Mouse (Mus musculus): ENCODE data around the gene Vmn1r185. TPM values are rescaled to one million over a fixed set of nuclear protein-coding genes. Genes with fewer than 3 reads are reported as not detected.
"Not testable (repeated sequence)": the region's sequence is repeated elsewhere in the genome, so short reads cannot be mapped to it uniquely, and the experiment has no call there.

The Vmn1r185 gene
- not detected in 2 replicates for polyA plus RNA-seq (2015; fragmentation: Nextera tagmentation; extraction: Ambion mirVana)

DNA sequence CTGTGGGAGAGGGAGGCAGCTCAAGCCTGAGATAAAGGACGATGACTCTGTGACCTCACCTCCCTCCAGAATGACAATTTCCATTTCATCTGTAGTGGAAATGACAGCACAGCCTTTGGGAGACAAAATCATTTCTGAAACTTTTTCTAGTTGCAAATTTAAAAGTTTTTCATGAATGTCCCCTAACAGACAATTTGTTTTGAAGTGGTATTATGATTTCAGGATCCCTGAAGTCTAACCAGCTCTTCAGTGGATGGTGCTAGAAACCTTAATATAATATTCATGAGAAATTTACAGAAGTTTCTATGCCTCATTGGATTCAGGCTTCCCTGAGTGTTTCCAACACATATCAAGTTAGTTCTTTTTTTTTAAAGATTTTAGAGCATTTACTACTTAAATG, at the start of gene Vmn1r185:
Gene Vmn1r185, minus strand, starts transcription at position 101 of the 400 bp plus-strand sequence.
- not testable (repeated sequence) for H3K4me1 ChIP-seq (ENCODE audit: control insufficient read depth, insufficient read depth, low read length); H3K9me3 ChIP-seq (replicated peaks; ENCODE audit: control insufficient read depth, low read length, poor library complexity, severe bottlenecking); H3K9ac ChIP-seq (ENCODE audit: low read depth, low read length); H3K27me3 ChIP-seq (ENCODE audit: control insufficient read depth, insufficient read depth, low read depth, low read length); H3K4me3 ChIP-seq (ENCODE audit: low read depth, low read length); ATAC-seq; H3K36me3 ChIP-seq (ENCODE audit: control insufficient read depth, insufficient read depth, low read length); H3K27ac ChIP-seq (ENCODE audit: low read length); H3K4me2 ChIP-seq (ENCODE audit: low read length)
- 81% methylated on average over 1 of the region's 1 CpGs for WGBS

DNA sequence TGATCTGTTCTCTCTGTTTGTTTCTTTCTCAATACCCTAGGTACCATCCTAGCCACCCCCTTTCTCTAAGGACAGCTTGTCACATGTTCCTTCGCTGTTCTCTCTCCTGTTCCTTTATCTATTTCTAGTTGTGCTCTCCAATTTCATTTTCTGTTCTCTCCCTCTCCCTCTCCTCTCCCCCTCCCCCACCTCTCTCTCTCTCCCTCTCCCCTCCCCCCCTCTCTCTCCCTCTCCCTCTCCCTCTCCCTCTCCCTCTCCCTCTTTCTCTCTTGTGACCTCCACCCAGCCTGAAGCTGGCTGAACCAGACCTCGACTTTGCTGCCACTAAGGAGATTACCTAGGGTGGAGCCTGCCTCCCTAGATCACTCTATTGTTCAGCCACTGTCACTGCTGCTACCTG, 49.2 kb upstream of the Vmn1r185 start:
- H3K4me1 ChIP-seq (ENCODE audit: control insufficient read depth, insufficient read depth, low read length); H3K27ac ChIP-seq (ENCODE audit: low read length); H3K36me3 ChIP-seq (ENCODE audit: control insufficient read depth, insufficient read depth, low read length); ATAC-seq; H3K27me3 ChIP-seq (ENCODE audit: control insufficient read depth, insufficient read depth, low read depth, low read length); H3K4me2 ChIP-seq (ENCODE audit: low read length); H3K9ac ChIP-seq (ENCODE audit: low read depth, low read length); H3K4me3 ChIP-seq (ENCODE audit: low read depth, low read length); H3K9me3 ChIP-seq (replicated peaks; ENCODE audit: control insufficient read depth, low read length, poor library complexity, severe bottlenecking): not testable (repeated sequence)
- 30% methylated on average over 2 of the region's 2 CpGs for WGBS

DNA sequence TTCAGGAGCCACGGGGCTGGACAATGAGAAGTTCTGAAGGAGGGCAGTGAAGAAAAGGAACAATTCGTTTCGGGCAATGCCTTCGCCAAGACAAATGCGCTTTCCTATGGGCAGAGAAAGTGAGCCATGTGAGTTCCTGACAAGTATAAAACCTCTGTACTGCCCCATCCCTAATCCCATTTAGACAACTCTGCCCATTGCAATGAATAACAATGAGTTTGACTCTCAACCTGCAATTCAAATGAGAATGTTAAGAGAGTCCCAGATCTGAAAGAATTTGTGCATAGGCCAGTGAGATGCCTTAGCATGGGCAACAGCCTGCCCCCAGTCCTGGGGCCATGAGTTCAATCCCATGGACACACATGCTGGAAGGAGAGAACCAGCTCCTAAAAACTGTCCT, 47.7 kb upstream of the Vmn1r185 start:
- no peak for ATAC-seq
- 69% methylated on average over 5 of the region's 5 CpGs for WGBS
- no peak overlapping the region for H3K4me2 ChIP-seq (ENCODE audit: low read length)
- no peaks in the 10 kb centered on the region for H3K36me3 ChIP-seq (ENCODE audit: control insufficient read depth, insufficient read depth, low read length)
- no peak overlapping the region for H3K9ac ChIP-seq (ENCODE audit: low read depth, low read length)
- 0 out of 2 replicates have a peak, but pooled peaks cover 3% of the 10 kb centered on the region for H3K9me3 ChIP-seq (replicated peaks; ENCODE audit: control insufficient read depth, low read length, poor library complexity, severe bottlenecking)
- H3K4me1 ChIP-seq (ENCODE audit: control insufficient read depth, insufficient read depth, low read length): no peaks in the 10 kb centered on the region
- H3K4me3 ChIP-seq (ENCODE audit: low read depth, low read length): no peak overlapping the region
- H3K27me3 ChIP-seq (ENCODE audit: control insufficient read depth, insufficient read depth, low read depth, low read length): no peaks in the 10 kb centered on the region
- no peak overlapping the region for H3K27ac ChIP-seq (ENCODE audit: low read length)

DNA sequence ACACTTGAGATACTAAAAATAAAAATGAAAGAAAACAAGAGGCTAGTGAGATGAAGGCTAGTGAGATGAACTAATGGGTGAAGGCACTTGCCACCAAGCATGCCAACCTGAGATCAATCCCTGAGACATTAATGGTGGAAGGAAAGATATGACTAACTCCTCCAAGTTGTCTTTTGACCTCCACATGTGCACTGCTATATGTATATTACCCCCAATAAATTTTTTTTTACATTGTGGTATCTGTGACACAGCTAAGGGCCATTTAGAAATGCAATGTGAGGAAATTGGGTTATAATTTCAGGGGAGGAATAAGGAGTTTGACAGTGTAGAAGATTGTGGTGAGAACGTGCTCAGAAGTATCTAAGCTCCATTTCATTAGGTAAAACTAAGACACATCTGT, 28.5 kb downstream of the Vmn1r185 start:
- WGBS: 86% methylated on average over 1 of the region's 1 CpGs
- Histone ChIP-seq H3K9me3 (replicated peaks; ENCODE audit: control insufficient read depth, low read length, poor library complexity, severe bottlenecking) (no peaks in the 10 kb centered on the region), H3K9ac (ENCODE audit: low read depth, low read length) (no peak overlapping the region)

DNA sequence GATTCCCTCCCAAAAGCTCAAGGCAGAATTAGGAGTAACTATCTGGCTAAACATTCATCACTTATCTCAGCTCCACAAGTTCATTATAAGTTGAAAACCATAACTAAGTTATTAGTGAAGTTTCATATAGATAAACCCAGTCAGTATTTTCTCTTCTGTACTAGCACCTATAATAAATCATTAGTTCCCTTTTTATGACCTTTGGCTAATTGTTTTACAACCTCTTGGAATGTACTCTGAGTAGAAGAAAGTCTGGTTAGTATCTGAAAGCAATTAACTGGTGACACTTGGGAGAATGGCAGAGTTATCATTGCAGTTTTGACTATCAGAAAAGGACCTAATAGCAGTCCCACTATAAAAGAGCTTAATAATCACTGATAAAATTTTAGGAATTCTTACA, 29.2 kb downstream of the Vmn1r185 start:
- Histone ChIP-seq H3K4me2 (ENCODE audit: low read length) (no peak overlapping the region), H3K9ac (ENCODE audit: low read depth, low read length) (no peak overlapping the region), H3K36me3 (ENCODE audit: control insufficient read depth, insufficient read depth, low read length) (no peaks in the 10 kb centered on the region), H3K27me3 (ENCODE audit: control insufficient read depth, insufficient read depth, low read depth, low read length) (no peaks in the 10 kb centered on the region), H3K4me1 (ENCODE audit: control insufficient read depth, insufficient read depth, low read length) (no peaks in the 10 kb centered on the region), H3K9me3 (replicated peaks; ENCODE audit: control insufficient read depth, low read length, poor library complexity, severe bottlenecking) (no peaks in the 10 kb centered on the region), H3K4me3 (ENCODE audit: low read depth, low read length) (no peak overlapping the region), H3K27ac (ENCODE audit: low read length) (no peak overlapping the region)
- ATAC-seq: no peak

More for the DNA sequence above, 28.5 kb downstream of the Vmn1r185 start:
- no peak for ATAC-seq
- Histone ChIP-seq H3K27me3 (ENCODE audit: control insufficient read depth, insufficient read depth, low read depth, low read length) (no peaks in the 10 kb centered on the region), H3K4me1 (ENCODE audit: control insufficient read depth, insufficient read depth, low read length) (no peaks in the 10 kb centered on the region), H3K27ac (ENCODE audit: low read length) (no peak overlapping the region), H3K36me3 (ENCODE audit: control insufficient read depth, insufficient read depth, low read length) (no peaks in the 10 kb centered on the region), H3K4me2 (ENCODE audit: low read length) (no peak overlapping the region), H3K4me3 (ENCODE audit: low read depth, low read length) (no peak overlapping the region)

Other genes starting within 250 kb of the Vmn1r185 start
- not detected in 2 replicates for gene Nlrp9c, start 214.8 kb downstream of the Vmn1r185 start, polyA plus RNA-seq (2015; fragmentation: Nextera tagmentation; extraction: Ambion mirVana)
- not detected in 2 replicates for gene Nlrp4a, start 183.4 kb downstream of the Vmn1r185 start, polyA plus RNA-seq (2015; fragmentation: Nextera tagmentation; extraction: Ambion mirVana)
- gene Nlrp9a, start 83.4 kb downstream of the Vmn1r185 start, polyA plus RNA-seq (2015; fragmentation: Nextera tagmentation; extraction: Ambion mirVana): not detected in 2 replicates
- not detected in 2 replicates for gene Cyp2b23, start 68.0 kb upstream of the Vmn1r185 start, polyA plus RNA-seq (2015; fragmentation: Nextera tagmentation; extraction: Ambion mirVana)
- 0.93 and 1.0 TPM in 2 replicates for gene Cyp2b19, start 138.7 kb upstream of the Vmn1r185 start, polyA plus RNA-seq (2015; fragmentation: Nextera tagmentation; extraction: Ambion mirVana)
- gene Cyp2g1, start 190.4 kb upstream of the Vmn1r185 start, polyA plus RNA-seq (2015; fragmentation: Nextera tagmentation; extraction: Ambion mirVana): not detected in 2 replicates
- 0.88 and 1.0 TPM in 2 replicates for gene Cyp2a5, start 216.8 kb upstream of the Vmn1r185 start, polyA plus RNA-seq (2015; fragmentation: Nextera tagmentation; extraction: Ambion mirVana)

All from midbrain, embryonic 16.5 days (tissue).